Comparison of ENCODE assay signal across 9 mouse cellular contexts in the genomic region with DNA sequence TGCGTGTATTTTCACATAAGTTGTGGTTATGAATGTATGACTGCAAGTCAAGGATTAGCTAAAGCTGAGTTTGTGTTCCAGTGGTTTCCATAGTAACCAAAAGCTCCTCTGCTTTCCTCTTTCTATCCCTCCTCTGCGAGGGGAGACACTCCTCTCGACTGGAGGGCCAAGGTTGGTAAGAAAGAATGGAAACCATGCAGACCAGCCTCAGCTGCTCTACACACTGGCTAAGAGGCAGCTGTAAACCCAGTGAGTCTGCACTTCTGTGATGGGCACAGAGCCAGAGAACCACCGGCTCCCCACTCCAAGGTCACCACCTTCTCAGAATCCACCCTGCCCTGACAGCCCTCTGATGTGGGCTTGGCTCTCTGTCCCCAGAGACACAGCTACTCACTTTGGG. TPM values are rescaled to one million over a fixed set of nuclear protein-coding genes. Genes with fewer than 3 reads are reported as not detected.
A peak's percentile ranks its signal among the peaks of the same experiment; 100 is the strongest.
DNase-seq lines count a peak whose midpoint lies in the region; ATAC-seq and TF ChIP-seq lines count a peak whose summit lies in the region.
"Had no signal": no experiment of that assay in that cellular context is flagged by ENCODE, and none has a peak within 500 bp of the region (broad histone marks: within the 10 kb centered on the region; RNA-seq: fewer than 3 reads in every experiment).

No protein-coding gene starts in this region.

- 44% methylated on average over 4 of the region's 4 CpGs for WGBS in hindbrain, embryonic 16.5 days
- 41% methylated on average over 4 of the region's 4 CpGs for WGBS in hindbrain, embryonic 13.5 days
- 46% methylated on average over 4 of the region's 4 CpGs for WGBS in limb, embryonic 15.5 days
- WGBS in cerebellum, adult 2 months: 50% methylated on average over 4 of the region's 4 CpGs

- no peak overlapping the region for H3K9ac ChIP-seq in hindbrain, embryonic 16.5 days (ENCODE audit: low read depth, low read length)
- H3K9ac ChIP-seq in hindbrain, embryonic 13.5 days: no peak overlapping the region
- H3K9ac ChIP-seq in limb, embryonic 15.5 days: no peak overlapping the region

- no peak overlapping the region for H3K4me3 ChIP-seq in hindbrain, embryonic 16.5 days (ENCODE audit: low read length)
- H3K4me3 ChIP-seq in hindbrain, embryonic 13.5 days: no peak overlapping the region
- H3K4me3 ChIP-seq in limb, embryonic 15.5 days: no peak overlapping the region
- no peak overlapping the region for H3K4me3 ChIP-seq in cerebellum, adult 2 months (replicated peaks; ENCODE audit: insufficient read depth, low read depth, low read length)

- H3K4me2 ChIP-seq in hindbrain, embryonic 16.5 days (ENCODE audit: low read length): no peak overlapping the region
- H3K4me2 ChIP-seq in hindbrain, embryonic 13.5 days: no peak overlapping the region
- no peak overlapping the region for H3K4me2 ChIP-seq in limb, embryonic 15.5 days

- H3K27ac ChIP-seq in hindbrain, embryonic 16.5 days (ENCODE audit: low read depth, low read length): no peak overlapping the region
- H3K27ac ChIP-seq in hindbrain, embryonic 13.5 days: no peak overlapping the region
- H3K27ac ChIP-seq in limb, embryonic 15.5 days: no peak overlapping the region
- no peak overlapping the region for H3K27ac ChIP-seq in cerebellum, adult 2 months (ENCODE audit: insufficient read depth, low read length)

- no peaks in the 10 kb centered on the region for H3K27me3 ChIP-seq in hindbrain, embryonic 16.5 days (replicated peaks; ENCODE audit: control insufficient read depth, insufficient read depth, low read length)
- no peaks in the 10 kb centered on the region for H3K27me3 ChIP-seq in hindbrain, embryonic 13.5 days
- H3K27me3 ChIP-seq in limb, embryonic 15.5 days: peaks cover 14% of the 10 kb centered on the region; the same call in 1 of the 2 replicates
- H3K27me3 ChIP-seq in cerebellum, adult 2 months (ENCODE audit: control insufficient read depth, insufficient read depth, low read length): no peaks in the 10 kb centered on the region

- peak; percentile 66 for DNase-seq in R1 (ENCODE audit: low read depth, low spot score)
- DNase-seq in gastrocnemius, postnatal 14 days: peak; percentile 19
- no peak for DNase-seq in cerebellum, adult 2 months
- no peak for DNase-seq in cerebellum, adult 9-11 months
- DNase-seq: kidney, adult 9 months had no signal

- intact Hi-C loops in gastrocnemius, postnatal 14 days (cut with DNase I; ENCODE audit: low total_unique reads): no loop called here

- no peak for TF ChIP-seq POLR2A in cerebellum, adult 2 months (IDR thresholded peaks at IDR 0.05; ENCODE audit: borderline replicate concordance, insufficient read depth, low read length)

- peaks cover 3% of the 10 kb centered on the region for H3K9me3 ChIP-seq in hindbrain, embryonic 16.5 days (ENCODE audit: control insufficient read depth, low read length)
- peaks cover 11% of the 10 kb centered on the region for H3K9me3 ChIP-seq in hindbrain, embryonic 13.5 days
- no peaks in the 10 kb centered on the region for H3K9me3 ChIP-seq in limb, embryonic 15.5 days

- TF ChIP-seq CTCF in cerebellum, adult 2 months (IDR thresholded peaks at IDR 0.05; ENCODE audit: borderline replicate concordance, insufficient read depth, low read depth, low read length): no peak

- peak; percentile 48; the same call in 1 of the 2 replicates for ATAC-seq in hindbrain, embryonic 16.5 days
- ATAC-seq in hindbrain, embryonic 13.5 days (ENCODE audit: low FRiP score): no peak
- ATAC-seq in limb, embryonic 15.5 days (ENCODE audit: insufficient number of reproducible peaks, low FRiP score, low TSS enrichment, low read depth): peak; percentile 50; the same call in 1 of the 2 replicates
- no peak for ATAC-seq in inflammation-experienced regulatory T-cells, adult 6 months

- H3K4me1 ChIP-seq in hindbrain, embryonic 16.5 days (ENCODE audit: control insufficient read depth, insufficient read depth, low read depth, low read length): peaks cover 8% of the 10 kb centered on the region
- peaks cover 18% of the 10 kb centered on the region for H3K4me1 ChIP-seq in hindbrain, embryonic 13.5 days (replicated peaks)
- 0 out of 2 replicates have a peak, but pooled peaks cover 6% of the 10 kb centered on the region for H3K4me1 ChIP-seq in limb, embryonic 15.5 days
- H3K4me1 ChIP-seq in cerebellum, adult 2 months (ENCODE audit: control insufficient read depth, insufficient read depth, low read length): no peaks in the 10 kb centered on the region

- H3K36me3 ChIP-seq in hindbrain, embryonic 16.5 days (ENCODE audit: control insufficient read depth, insufficient read depth, low read length): no peaks in the 10 kb centered on the region
- H3K36me3 ChIP-seq in hindbrain, embryonic 13.5 days: no peaks in the 10 kb centered on the region
- no peaks in the 10 kb centered on the region for H3K36me3 ChIP-seq in limb, embryonic 15.5 days

RNA-seq across cellular contexts. Expression of a gene that starts 28.3 kb away (rescaled TPM):
- polyA plus RNA-seq in hindbrain, embryonic 16.5 days (2015; fragmentation: Nextera tagmentation; extraction: Ambion mirVana): 56.5 and 57.7 TPM in 2 replicates
- polyA plus RNA-seq in hindbrain, embryonic 13.5 days (2015; fragmentation: Nextera tagmentation; extraction: Ambion mirVana): 27.2 and 28.5 TPM in 2 replicates
- total RNA-seq in gastrocnemius, postnatal 14 days (2021): 1 to 10 TPM; 1.6 to 3.1 TPM
- 6.1 and 6.3 TPM in 2 replicates for polyA plus RNA-seq in limb, embryonic 15.5 days (2015; fragmentation: Nextera tagmentation; extraction: Ambion mirVana)
- 73.4 and 80.5 TPM in 2 replicates for polyA plus RNA-seq in cerebellum, adult 2 months (2012; rRNA removed)
- under 1 TPM in 1 of 3 experiments, not detected in 2; 0.16 TPM for polyA plus RNA-seq in inflammation-experienced regulatory T-cells, adult 6 months (2017; shearing (Covaris generic))

Comparison
In these comparisons a context has a peak if more than half of its experiments do, and no peak if none do; other contexts are left out.
1. ATAC-seq: peak in hindbrain, embryonic 16.5 days (single experiment) and limb, embryonic 15.5 days (single experiment); none in hindbrain, embryonic 13.5 days (single experiment) and inflammation-experienced regulatory T-cells, adult 6 months (single experiment).
2. DNase-seq: peak in R1 (single experiment) and gastrocnemius, postnatal 14 days (single experiment); none in cerebellum, adult 2 months (0 of 2) and cerebellum, adult 9-11 months (single experiment).